Mouse (Mus musculus) layer of hippocampus, adult 9-11 months (tissue): ENCODE results near the gene Hoxb9.

Experiments used
- DNase-seq: peaks from one replicate; pipeline ENCODE4 v3.0.0; 2022

Gene Hoxb9

GRCm38 (mm10) chr11:96285771-96286738 is 14.8 kb downstream of the Hoxb9 start, which contains the start of gene Hoxb7:
Hoxb7 (plus strand) TSS chr11:96286623.
- DNase-seq: no peak

GRCm38 (mm10) chr11:96286739-96287385 is 15.6 kb downstream of the Hoxb9 start:
- no peak for DNase-seq

GRCm38 (mm10) chr11:96287411-96287810 is 16.2 kb downstream of the Hoxb9 start:
- no peak for DNase-seq

GRCm38 (mm10) chr11:96288455-96289221 is 17.4 kb downstream of the Hoxb9 start:
- DNase-seq: no peak

GRCm38 (mm10) chr11:96289293-96289692 is 18.0 kb downstream of the Hoxb9 start:
- DNase-seq: no peak

GRCm38 (mm10) chr11:96289837-96290236 is 18.6 kb downstream of the Hoxb9 start:
- no peak for DNase-seq

- no peak for DNase-seq
Observed at GRCm38 (mm10) chr11:96290705-96291355, 19.6 kb downstream of the Hoxb9 start.

- no peak for DNase-seq
Observed at GRCm38 (mm10) chr11:96291681-96292564, 20.7 kb downstream of the Hoxb9 start, which contains the start of gene Hoxb6. Hoxb6 (plus strand) TSS chr11:96292476.

- DNase-seq: no peak
Observed at GRCm38 (mm10) chr11:96292565-96293301, 21.5 kb downstream of the Hoxb9 start.

GRCm38 (mm10) chr11:96293302-96293921 is 22.2 kb downstream of the Hoxb9 start:
- no peak for DNase-seq

- no peak for DNase-seq
Observed at GRCm38 (mm10) chr11:96294245-96295091, 23.2 kb downstream of the Hoxb9 start.

- no peak for DNase-seq
Observed at GRCm38 (mm10) chr11:96295092-96295835, 24.0 kb downstream of the Hoxb9 start.

GRCm38 (mm10) chr11:96296997-96297396 is 25.7 kb downstream of the Hoxb9 start:
- no peak for DNase-seq

- no peak for DNase-seq
Observed at GRCm38 (mm10) chr11:96297428-96297827, 26.2 kb downstream of the Hoxb9 start.

- DNase-seq: no peak
Observed at GRCm38 (mm10) chr11:96297968-96298635, 26.8 kb downstream of the Hoxb9 start.

- DNase-seq: no peak
Observed at GRCm38 (mm10) chr11:96298895-96299667, 27.8 kb downstream of the Hoxb9 start.

- DNase-seq: no peak
Observed at GRCm38 (mm10) chr11:96299781-96300180, 28.5 kb downstream of the Hoxb9 start.
